Mouse (Mus musculus) C3H10T1/2 (cell line): ENCODE data around the gene Sox21. TPM values are rescaled to one million over a fixed set of nuclear protein-coding genes. Genes with fewer than 3 reads are reported as not detected.

Experiments
- polyA plus RNA-seq, 2 experiments: library from polyadenylated mRNA; unstranded; fragments of >200 nt; fragmentation: generic; extraction: Trizol; gene quantifications; one replicate each; pipeline ENCODE4 v1.2.1; 2012; ENCODE audit warnings: missing spikeins in 2 of 2

The Sox21 gene
- polyA plus RNA-seq = under 1 TPM in 1 of 2 experiments, not detected in 1; 0.01 TPM

DNA sequence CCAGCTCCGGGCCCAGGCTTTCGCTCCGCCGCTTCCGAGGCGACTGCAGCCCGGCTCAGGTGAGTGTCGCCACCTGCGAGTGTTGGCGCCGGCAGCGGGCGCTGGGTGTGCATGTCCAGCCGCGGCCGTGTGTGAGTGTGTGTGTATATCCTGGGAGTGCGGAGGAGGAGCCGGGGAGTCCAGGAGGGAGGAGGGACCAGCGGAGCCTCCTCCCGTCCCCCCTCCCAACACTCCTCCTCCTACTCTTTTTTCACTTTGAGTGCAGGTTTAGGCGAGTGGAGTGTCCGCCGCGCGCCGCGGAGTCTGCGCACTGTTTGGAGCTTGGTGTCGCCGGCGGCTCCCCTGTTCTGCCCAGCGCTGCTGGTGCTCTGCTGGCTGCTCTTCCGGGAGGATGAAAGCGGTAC lies at the start of gene Sox21:
Gene Sox21 (minus strand): TSS at position 145 of the 404 bp plus-strand sequence.

GRCm38 (mm10) chr14:118266660-118267059 lies 29.8 kb upstream of the Sox21 start, which contains the start of gene Gm9376:
Gene Gm9376 (plus strand): TSS chr14:118266960.

Other genes starting within 250 kb of the Sox21 start
- under 1 TPM; 0.02 to 0.21 TPM for gene Dct, start 184.8 kb downstream of the Sox21 start, polyA plus RNA-seq
- 1 to 10 TPM in 1 of 2 experiments, under 1 TPM in 1; 0.90 to 7.6 TPM for gene Tgds, start 104.3 kb downstream of the Sox21 start, polyA plus RNA-seq
- gene Gpr180, start 99.9 kb downstream of the Sox21 start, polyA plus RNA-seq = 10 to 100 TPM; 10.2 to 20.9 TPM
- not detected for gene Gm9376, start 29.9 kb upstream of the Sox21 start, polyA plus RNA-seq